Mouse (Mus musculus): ENCODE data around the gene Thpo.

Gene Thpo

GRCm38 (mm10) chr16:20706407-20707055 is 27.8 kb downstream of the Thpo start:
- intact Hi-C loops (cut with DNase I) = no loop called here

GRCm38 (mm10) chr16:20705786-20706185 is 28.5 kb downstream of the Thpo start:
- intact Hi-C loops (cut with DNase I) = no loop called here

GRCm38 (mm10) chr16:20703699-20704400 is 30.5 kb downstream of the Thpo start:
- intact Hi-C loops (cut with DNase I) = no loop called here

- intact Hi-C loops (cut with DNase I) = no loop called here
These were observed 31.2 kb downstream of the Thpo start for GRCm38 (mm10) chr16:20703071-20703470.

- intact Hi-C loops (cut with DNase I) = no loop called here
These were observed 31.8 kb downstream of the Thpo start for GRCm38 (mm10) chr16:20702522-20702893.

GRCm38 (mm10) chr16:20701729-20702521 is 32.4 kb downstream of the Thpo start:
- intact Hi-C loops (cut with DNase I) = no loop called here

- intact Hi-C loops (cut with DNase I) = no loop called here
These were observed 33.0 kb downstream of the Thpo start for GRCm38 (mm10) chr16:20701316-20701715.

GRCm38 (mm10) chr16:20700036-20700435 is 34.3 kb downstream of the Thpo start:
- intact Hi-C loops (cut with DNase I) = no loop called here

GRCm38 (mm10) chr16:20699266-20699665 is 35.0 kb downstream of the Thpo start:
- intact Hi-C loops (cut with DNase I) = no loop called here

GRCm38 (mm10) chr16:20695622-20696323 is 38.5 kb downstream of the Thpo start:
- intact Hi-C loops (cut with DNase I) = no loop called here

GRCm38 (mm10) chr16:20694781-20695180 is 39.5 kb downstream of the Thpo start:
- intact Hi-C loops (cut with DNase I) = no loop called here

GRCm38 (mm10) chr16:20693111-20693701 is 41.1 kb downstream of the Thpo start, which contains the start of gene Fam131a:
Fam131a (plus strand) TSS chr16:20693241.
- intact Hi-C loops (cut with DNase I) = no loop called here

- intact Hi-C loops (cut with DNase I) = no loop called here
These were observed 41.9 kb downstream of the Thpo start for GRCm38 (mm10) chr16:20692241-20692965.

GRCm38 (mm10) chr16:20691617-20692016 is 42.7 kb downstream of the Thpo start:
- intact Hi-C loops (cut with DNase I) = no loop called here

- intact Hi-C loops (cut with DNase I) = no loop called here
These were observed 43.5 kb downstream of the Thpo start for GRCm38 (mm10) chr16:20690774-20691173.

GRCm38 (mm10) chr16:20677974-20678675 is 56.2 kb downstream of the Thpo start:
- intact Hi-C loops (cut with DNase I) = loop anchor here (5.0 to 10.0 kb wide), 2 partner anchors 34 to 143 kb away; partner anchors contain the start of gene Ap2m1

- intact Hi-C loops (cut with DNase I) = loop anchor here (5.0 to 10.0 kb wide), 2 partner anchors 35 to 143 kb away; partner anchors contain the start of gene Ap2m1
These were observed 56.9 kb downstream of the Thpo start for GRCm38 (mm10) chr16:20677380-20677779.

GRCm38 (mm10) chr16:20676702-20677101 is 57.6 kb downstream of the Thpo start:
- intact Hi-C loops (cut with DNase I) = loop anchor here (5.0 to 10.0 kb wide), 2 partner anchors 36 to 142 kb away; partner anchors contain the start of gene Ap2m1

- intact Hi-C loops (cut with DNase I) = loop anchor here (5.0 to 10.0 kb wide), 2 partner anchors 37 to 140 kb away; partner anchors contain the start of gene Ap2m1
These were observed 59.1 kb downstream of the Thpo start for GRCm38 (mm10) chr16:20675213-20675612.
